Mouse (Mus musculus): Measurements from ENCODE around the gene Nsl1.
"Not testable (repeated sequence)": the region's sequence is repeated elsewhere in the genome, so short reads cannot be mapped to it uniquely, and the experiment has no call there.

Gene Nsl1

GRCm38 (mm10) chr1:191062781-191063485 is at the start of gene Nsl1, which contains the start of gene Tatdn3:
Gene Nsl1 (plus strand): TSS chr1:191063012.
Gene Tatdn3 (minus strand): TSS chr1:191062932.
- DNase-seq (ENCODE audit: low read depth, low spot score), result peak; percentile 71

DNA sequence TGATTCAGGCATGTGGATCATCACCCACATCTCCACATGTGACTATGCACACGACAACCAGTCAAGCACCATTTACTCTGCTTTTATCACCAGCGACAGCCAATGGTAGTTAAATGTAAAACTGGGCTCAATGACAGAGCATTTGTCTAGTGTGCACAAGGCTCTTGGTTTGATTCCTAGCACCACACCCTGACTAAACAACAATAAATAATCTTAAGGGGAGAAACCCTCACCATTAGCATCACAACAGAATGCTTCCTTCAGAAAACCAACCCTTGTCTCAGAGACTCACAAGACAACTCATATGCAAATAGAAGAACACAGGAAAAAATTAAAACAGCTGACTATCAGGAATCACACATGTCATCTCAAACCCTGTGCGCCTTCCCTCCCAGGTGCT is 48.5 kb upstream of the Nsl1 start:
- DNase-seq (ENCODE audit: low read depth, low spot score), result no peak

GRCm38 (mm10) chr1:191019803-191020202 is 43.0 kb upstream of the Nsl1 start:
- no peak for DNase-seq (ENCODE audit: low read depth, low spot score)

GRCm38 (mm10) chr1:191020217-191020924 is 42.4 kb upstream of the Nsl1 start:
- no peak for DNase-seq (ENCODE audit: low read depth, low spot score)

DNA sequence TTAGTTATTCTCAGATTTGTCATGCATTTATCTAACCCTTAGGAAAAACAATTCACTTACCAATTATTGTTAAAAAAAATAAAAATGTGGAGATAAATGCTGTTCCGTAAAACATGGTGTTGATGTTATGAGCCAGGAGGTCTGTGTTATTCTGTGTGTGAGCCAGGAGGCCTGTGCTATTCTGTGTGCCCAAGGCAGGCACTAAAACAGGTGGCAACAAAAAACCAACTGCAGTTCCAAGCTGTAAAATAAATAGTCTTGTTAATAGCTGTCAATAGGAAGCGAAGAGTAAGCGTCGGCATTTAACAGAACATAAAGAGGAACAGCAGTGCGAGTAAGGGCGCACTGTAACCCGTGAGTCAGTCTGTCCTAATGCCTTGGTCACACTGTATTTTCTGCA is 41.8 kb upstream of the Nsl1 start:
- DNase-seq (ENCODE audit: low read depth, low spot score), result no peak

- DNase-seq (ENCODE audit: low read depth, low spot score), result no peak
These were observed 39.7 kb upstream of the Nsl1 start for GRCm38 (mm10) chr1:191023140-191023539.

DNA sequence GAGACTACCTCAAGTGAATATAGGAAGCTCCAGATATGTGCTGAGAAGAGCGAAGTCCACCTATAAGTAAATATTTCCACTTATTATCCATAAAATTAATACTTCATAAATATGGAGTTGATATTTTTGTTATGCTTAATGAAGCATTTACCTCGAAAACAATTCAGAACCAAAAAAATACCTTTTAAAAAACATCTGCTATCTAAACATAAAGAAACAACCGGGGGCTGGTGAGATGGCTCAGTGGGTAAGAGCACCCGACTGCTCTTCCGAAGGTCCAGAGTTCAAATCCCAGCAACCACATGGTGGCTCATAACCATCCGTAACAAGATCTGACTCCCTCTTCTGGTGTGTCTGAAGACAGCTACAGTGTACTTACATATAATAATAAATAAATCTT is 39.0 kb upstream of the Nsl1 start:
- DNase-seq (ENCODE audit: low read depth, low spot score), result not testable (repeated sequence)

GRCm38 (mm10) chr1:191025016-191026012 is 37.5 kb upstream of the Nsl1 start:
- no peak for DNase-seq (ENCODE audit: low read depth, low spot score)

- DNase-seq (ENCODE audit: low read depth, low spot score), result peak; percentile 99
These were observed 36.6 kb upstream of the Nsl1 start, which contains the start of gene Flvcr1 for GRCm38 (mm10) chr1:191026021-191026713. Gene Flvcr1 (minus strand): TSS chr1:191026158.

DNA sequence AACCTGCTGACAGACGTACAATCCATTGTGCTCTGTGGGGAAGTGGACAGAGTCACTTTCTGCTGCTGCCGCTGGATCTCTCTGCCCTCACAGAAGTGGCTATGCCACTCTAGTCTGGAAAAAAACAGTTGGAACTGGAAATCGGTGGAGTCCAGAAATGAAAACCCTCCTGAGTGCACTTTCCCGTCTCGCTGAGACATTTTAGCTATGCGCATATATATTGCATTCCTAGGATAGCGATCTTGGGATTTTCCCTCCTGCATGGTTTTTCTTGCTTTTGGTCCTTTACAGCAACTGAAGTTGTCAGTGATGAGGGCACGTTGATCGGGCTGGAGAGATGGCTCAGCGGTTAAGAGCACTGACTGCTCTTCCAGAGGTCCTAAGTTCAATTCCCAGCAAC is 32.6 kb upstream of the Nsl1 start:
- DNase-seq (ENCODE audit: low read depth, low spot score), result no peak

DNA sequence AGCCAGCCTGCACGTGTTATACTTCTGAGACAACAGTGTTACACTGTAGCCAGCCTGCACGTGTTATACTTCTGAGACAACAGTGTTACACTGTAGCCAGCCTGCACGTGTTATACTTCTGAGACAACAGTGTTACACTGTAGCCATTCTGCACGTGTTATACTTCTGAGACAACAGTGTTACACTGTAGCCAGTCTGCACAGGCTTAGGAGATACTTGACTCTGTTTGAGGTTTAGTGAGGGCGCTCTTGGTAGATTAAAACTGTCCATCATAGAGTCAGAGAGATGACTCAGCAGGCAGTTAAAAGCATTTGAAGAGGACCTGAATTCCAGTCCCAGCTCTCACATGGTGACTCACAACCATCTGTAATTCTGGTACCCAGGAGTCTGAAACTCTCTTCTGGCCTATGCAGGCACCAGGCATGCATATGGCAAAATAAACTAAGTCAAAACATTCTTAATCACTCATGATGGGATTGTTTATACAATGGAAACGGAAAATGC is 31.8 kb upstream of the Nsl1 start:
- DNase-seq (ENCODE audit: low read depth, low spot score), result not testable (repeated sequence)

GRCm38 (mm10) chr1:191035649-191036048 is 27.2 kb upstream of the Nsl1 start:
- DNase-seq (ENCODE audit: low read depth, low spot score), result peak; percentile 28

DNA sequence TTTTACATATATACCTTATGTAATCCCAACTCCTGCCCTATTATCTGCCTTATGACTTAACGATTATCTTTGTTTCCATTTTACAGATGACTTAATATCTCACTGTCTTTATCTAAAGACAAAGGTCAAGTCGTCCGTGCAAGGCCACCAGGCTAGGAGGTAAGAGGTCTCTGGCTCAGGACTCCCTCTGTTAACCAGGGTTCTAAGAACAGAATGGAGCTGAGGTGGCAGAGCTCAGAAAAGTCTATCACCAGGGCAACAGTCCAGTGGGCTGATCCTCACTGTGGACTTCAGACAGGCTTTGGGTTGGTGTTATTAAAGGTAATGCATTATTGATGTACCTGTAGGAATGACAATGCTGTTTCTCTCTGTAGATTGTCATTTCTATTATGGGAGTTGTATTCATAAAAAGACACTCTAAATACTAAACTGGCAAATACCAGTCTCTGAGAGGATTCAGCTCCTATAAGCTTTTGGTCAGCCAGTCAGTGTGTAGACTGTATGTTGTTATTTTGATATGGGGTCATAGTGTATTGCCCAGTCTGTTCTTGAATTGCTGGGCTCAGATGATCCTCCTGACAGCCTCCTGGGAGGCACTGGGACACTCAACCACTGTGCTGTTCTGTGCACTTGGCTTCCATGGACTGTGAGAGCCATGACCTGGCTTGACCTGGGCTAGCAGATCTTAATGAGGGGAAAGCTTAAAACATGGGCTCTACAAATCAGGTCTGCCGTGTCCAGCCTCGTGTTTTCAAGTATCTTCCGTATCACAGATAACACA is 26.1 kb upstream of the Nsl1 start, which contains the start of gene Spata45:
Spata45 (plus strand) TSS at position 86 of the 781 bp plus-strand sequence.
- DNase-seq (ENCODE audit: low read depth, low spot score), result no peak

- no peak for DNase-seq (ENCODE audit: low read depth, low spot score)
These were observed 24.8 kb upstream of the Nsl1 start for GRCm38 (mm10) chr1:191037999-191038398.

GRCm38 (mm10) chr1:191041352-191041751 is 21.5 kb upstream of the Nsl1 start:
- DNase-seq (ENCODE audit: low read depth, low spot score), result no peak

- DNase-seq (ENCODE audit: low read depth, low spot score), result no peak
These were observed 20.7 kb upstream of the Nsl1 start for GRCm38 (mm10) chr1:191042106-191042505.

GRCm38 (mm10) chr1:191042688-191043087 is 20.1 kb upstream of the Nsl1 start:
- no peak for DNase-seq (ENCODE audit: low read depth, low spot score)

- DNase-seq (ENCODE audit: low read depth, low spot score), result no peak
These were observed 17.5 kb upstream of the Nsl1 start for GRCm38 (mm10) chr1:191045264-191045663.

DNA sequence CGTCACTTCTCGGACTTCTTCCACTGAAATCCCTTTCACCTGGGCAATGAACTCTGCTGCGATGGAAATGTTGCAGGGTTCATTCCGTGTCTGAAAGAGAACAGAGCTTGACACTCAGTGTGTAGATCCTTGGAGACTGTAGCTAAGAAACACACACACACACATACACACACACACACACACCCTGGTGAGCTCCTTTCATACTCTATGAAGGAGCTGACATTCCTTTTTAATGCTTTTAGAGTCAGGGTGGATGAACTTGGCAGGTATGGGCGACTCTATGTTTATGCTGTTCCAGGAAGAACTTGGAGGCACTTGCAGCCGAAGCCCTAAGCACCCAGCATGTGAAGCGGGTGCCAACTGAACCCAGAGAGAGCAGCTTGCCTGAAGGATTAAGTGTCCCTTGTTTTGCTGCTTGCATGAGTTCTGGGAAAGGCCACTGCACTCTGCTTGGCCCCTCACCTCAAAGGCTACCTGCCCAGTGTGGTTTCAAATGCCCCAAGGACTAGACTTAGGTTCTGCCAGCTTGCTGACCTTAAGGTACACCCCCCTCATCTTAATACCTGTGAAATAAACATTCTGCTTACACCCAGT is 16.5 kb upstream of the Nsl1 start:
- no peak for DNase-seq (ENCODE audit: low read depth, low spot score)

- DNase-seq (ENCODE audit: low read depth, low spot score), result no peak
These were observed 9.3 kb upstream of the Nsl1 start for GRCm38 (mm10) chr1:191053555-191053954.
